Mouse (Mus musculus) CH12.LX (cell line): ENCODE measurements around the gene Elk3. TPM values are rescaled to one million over a fixed set of nuclear protein-coding genes. Genes with fewer than 3 reads are reported as not detected.

ENCODE experiments used
- DNase-seq: peaks from one replicate; pipeline ENCODE4 v3.0.0-alpha.2; 2013; ENCODE audit errors: extremely low read depth
- H3K27ac ChIP-seq: 2 replicates; pipeline ENCODE4 v1.5.1; 2012; ENCODE audit warnings: low read depth, mild to moderate bottlenecking, control low read depth, moderate library complexity; ENCODE audit not compliant: insufficient read depth
- H3K27me3 ChIP-seq: replicated peaks from 2 replicates; pipeline ENCODE3; 2012; ENCODE audit warnings: inconsistent platforms
- H3K36me3 ChIP-seq, 2 experiments: replicated peaks in 1 of 2; 2 replicates each; pipeline versions ENCODE3 to v1.6.1; 2012; ENCODE audit warnings: inconsistent platforms in 1 of 2, low read length in 1 of 2, mild to moderate bottlenecking in 1 of 2, mixed read lengths in 1 of 2, moderate library complexity in 1 of 2; ENCODE audit not compliant: control insufficient read depth in 1 of 2, insufficient read depth in 1 of 2
- H3K4me1 ChIP-seq, 2 experiments: 2 replicates each; pipeline ENCODE4 v1.6.1; 2012; ENCODE audit warnings: inconsistent platforms in 1 of 2, moderate library complexity in 1 of 2; ENCODE audit not compliant: insufficient read depth in 2 of 2, control insufficient read depth in 1 of 2
- H3K4me2 ChIP-seq: 2 replicates; pipeline ENCODE4 v1.6.1; 2012; ENCODE audit warnings: low read depth, mild to moderate bottlenecking, control low read depth; ENCODE audit not compliant: poor library complexity, insufficient read depth, severe bottlenecking
- H3K4me3 ChIP-seq, 3 experiments: fragments of 150-350 bp in 1 of 3; sonication (generic) in 1 of 3; replicated peaks in 1 of 3; 2 replicates each; pipeline versions ENCODE3 to v1.5.1; 2011 to 2012; ENCODE audit warnings: low read depth in 2 of 3, low read length in 2 of 3, mild to moderate bottlenecking in 2 of 3, moderate library complexity in 2 of 3, control low read depth in 1 of 3, improper control_type of control experiment in 1 of 3, inconsistent platforms in 1 of 3, mixed read lengths in 1 of 3; ENCODE audit not compliant: poor library complexity in 1 of 3
- H3K79me2 ChIP-seq: replicated peaks from 2 replicates; pipeline ENCODE4 v1.6.1; 2012; ENCODE audit warnings: mild to moderate bottlenecking, moderate library complexity; ENCODE audit not compliant: control insufficient read depth, poor library complexity, insufficient read depth, severe bottlenecking; ENCODE audit errors: extremely low read depth
- H3K9ac ChIP-seq: 2 replicates; pipeline ENCODE4 v1.6.1; 2012; ENCODE audit warnings: low read depth, mild to moderate bottlenecking, control low read depth, moderate library complexity; ENCODE audit not compliant: insufficient read depth
- H3K9me3 ChIP-seq: replicated peaks from 2 replicates; pipeline ENCODE3; 2012; ENCODE audit warnings: low read length, inconsistent platforms, mixed read lengths
- CHD1 ChIP-seq: IDR thresholded peaks from 2 replicates; pipeline ENCODE4 v1.6.1; 2012; ENCODE audit warnings: low read depth, low read length, improper control_type of control experiment, inconsistent platforms
- CTCF ChIP-seq, 2 experiments: IDR thresholded peaks in 1 of 2; conservative IDR thresholded peaks in 1 of 2; 2 replicates each; pipeline ENCODE4 v1.5.1; 2011 to 2012; ENCODE audit warnings: low read depth in 2 of 2, low read length in 2 of 2, improper control_type of control experiment in 1 of 2, inconsistent platforms in 1 of 2, mild to moderate bottlenecking in 1 of 2, moderate library complexity in 1 of 2
- EP300 ChIP-seq: IDR thresholded peaks from 2 replicates; pipeline ENCODE4 v1.6.1; 2011; ENCODE audit warnings: low read length, improper control_type of control experiment
- ETS1 ChIP-seq: conservative IDR thresholded peaks from 2 replicates; pipeline ENCODE4 v1.6.1; 2012; ENCODE audit warnings: low read depth, mild to moderate bottlenecking, inconsistent platforms, low read length, improper control_type of control experiment, moderate library complexity
- GABPA ChIP-seq: IDR thresholded peaks from 2 replicates; pipeline ENCODE4 v1.6.1; 2012; ENCODE audit warnings: low read depth, low read length, improper control_type of control experiment, inconsistent platforms; ENCODE audit not compliant: insufficient replicate concordance
- HCFC1 ChIP-seq: IDR thresholded peaks from 2 replicates; pipeline ENCODE4 v1.6.1; 2012; ENCODE audit warnings: low read depth, mild to moderate bottlenecking, inconsistent platforms, low read length, improper control_type of control experiment
- JUN ChIP-seq: IDR thresholded peaks from 2 replicates; pipeline ENCODE4 v1.6.1; 2011; ENCODE audit warnings: low read depth, mild to moderate bottlenecking, low read length, improper control_type of control experiment, moderate library complexity; ENCODE audit not compliant: insufficient read depth
- JUND ChIP-seq: conservative IDR thresholded peaks from 2 replicates; pipeline ENCODE4 v1.6.1; 2011; ENCODE audit warnings: low read depth, low read length, improper control_type of control experiment
- MAX ChIP-seq: IDR thresholded peaks from 2 replicates; pipeline ENCODE4 v1.6.1; 2011; ENCODE audit warnings: low read length, improper control_type of control experiment
- MAZ ChIP-seq: IDR thresholded peaks from 2 replicates; pipeline ENCODE4 v1.6.1; 2012; ENCODE audit warnings: low read depth, mild to moderate bottlenecking, inconsistent platforms, low read length, improper control_type of control experiment, moderate library complexity
- MXI1 ChIP-seq: IDR thresholded peaks from 2 replicates; pipeline ENCODE4 v1.6.1; 2011; ENCODE audit warnings: mild to moderate bottlenecking, low read depth, low read length, improper control_type of control experiment
- MYC ChIP-seq: IDR thresholded peaks from 2 replicates; pipeline ENCODE4 v1.6.1; 2011; ENCODE audit warnings: low read depth, mild to moderate bottlenecking, improper control_type of control experiment, low read length
- NELFE ChIP-seq: IDR thresholded peaks from 2 replicates; pipeline ENCODE4 v1.6.1; 2011; ENCODE audit warnings: low read depth, low read length, improper control_type of control experiment
- PAX5 ChIP-seq: IDR thresholded peaks from 2 replicates; pipeline ENCODE4 v1.6.1; 2012; ENCODE audit warnings: low read length, inconsistent platforms, mixed read lengths
- RAD21 ChIP-seq: IDR thresholded peaks from 2 replicates; pipeline ENCODE4 v1.6.1; 2011; ENCODE audit warnings: low read depth, mild to moderate bottlenecking, low read length, improper control_type of control experiment, moderate library complexity
- RCOR1 ChIP-seq: conservative IDR thresholded peaks from 2 replicates; pipeline ENCODE4 v1.6.1; 2012; ENCODE audit warnings: low read depth, mild to moderate bottlenecking, inconsistent platforms, low read length, improper control_type of control experiment
- TBP ChIP-seq: conservative IDR thresholded peaks from 2 replicates; pipeline ENCODE4 v1.6.1; 2011; ENCODE audit warnings: low read depth, low read length, improper control_type of control experiment
- TCF12 ChIP-seq: IDR thresholded peaks from 2 replicates; pipeline ENCODE4 v1.6.1; 2014; ENCODE audit warnings: low read depth, mild to moderate bottlenecking, inconsistent platforms, low read length, improper control_type of control experiment
- UBTF ChIP-seq: IDR thresholded peaks from 2 replicates; pipeline ENCODE4 v1.6.1; 2012; ENCODE audit warnings: low read depth, mild to moderate bottlenecking, inconsistent platforms, low read length, improper control_type of control experiment, moderate library complexity
- USF2 ChIP-seq: conservative IDR thresholded peaks from 2 replicates; pipeline ENCODE4 v1.6.1; 2011; ENCODE audit warnings: low read depth, low read length, improper control_type of control experiment
- ZC3H11A ChIP-seq: IDR thresholded peaks from 2 replicates; pipeline ENCODE4 v1.6.1; 2012; ENCODE audit warnings: low read depth, mild to moderate bottlenecking, inconsistent platforms, low read length, improper control_type of control experiment
- ZMIZ1 ChIP-seq: IDR thresholded peaks from 2 replicates; pipeline ENCODE4 v1.6.1; 2012; ENCODE audit warnings: low read depth, mild to moderate bottlenecking, inconsistent platforms, low read length, improper control_type of control experiment
- dilution Hi-C: fragments of 300-500 bp; cut with MboI; formaldehyde crosslinking; loops from 2 replicates; pipeline ENCODE4 v1.14.3; 2020; ENCODE audit warnings: low sequenced_read_pairs; ENCODE audit not compliant: extremely low pct_unique_long_range_greater_than_20kb, extremely low pct_ligation_motif_present
- in situ Hi-C: fragments of 300-500 bp; cut with MboI; formaldehyde crosslinking; loops from 3 replicates; pipeline ENCODE4 v1.14.3; 2019; ENCODE audit warnings: low sequenced_read_pairs, low pct_ligation_motif_present, low pct_unique_long_range_greater_than_20kb, mixed read lengths
- polyA plus RNA-seq: library from polyadenylated mRNA; unstranded; fragments of >175 nt; gene quantifications from 2 replicates; pipeline ENCODE4 v1.2.1, GENCODE M21; 2012; ENCODE audit warnings: low read depth; ENCODE audit not compliant: insufficient read length
- total RNA-seq, 2 experiments: library from RNA; depleted of rRNA; stranded (reverse); fragments of 300-350 nt in 1 of 2; fragments of >200 nt in 1 of 2; gene quantifications; 2 replicates each; pipeline ENCODE4 v1.2.3; 2012 to 2014

Gene Elk3
- total and polyA plus RNA-seq, 3 experiments: 20.1 to 37.0 (median 25.8) TPM

- in situ Hi-C loops: no loop called here
- H3K9ac ChIP-seq: no peak overlapping the region
- dilution Hi-C loops: no loop called here
- no peak for DNase-seq
- H3K4me1 ChIP-seq: peaks cover 0 to 31% of the 10 kb centered on the region in 2 experiments; a peak in 3 of 4 replicates
- peaks cover 4% of the 10 kb centered on the region for H3K79me2 ChIP-seq
- peaks cover 49 to 84% of the 10 kb centered on the region in 2 experiments for H3K36me3 ChIP-seq
- H3K4me3 ChIP-seq: no peak overlapping the region
- TF ChIP-seq USF2 (no peak), ZC3H11A (no peak), CTCF (conservative IDR thresholded peaks at IDR 0.05 in 1 of 2, IDR thresholded peaks at IDR 0.05 in 1 of 2; ENCODE audit: low read depth in 2 of 2, low read length in 2 of 2) (no peak), GABPA (no peak), NELFE (no peak), RAD21 (no peak), PAX5 (no peak), ZMIZ1 (no peak), TBP (no peak), MAX (no peak), EP300 (no peak), MYC (no peak), RCOR1 (no peak), HCFC1 (no peak), MAZ (no peak), TCF12 (no peak), CHD1 (no peak)
- H3K27ac ChIP-seq: no peak overlapping the region
- no peaks in the 10 kb centered on the region for H3K27me3 ChIP-seq
- no peaks in the 10 kb centered on the region for H3K9me3 ChIP-seq
- H3K4me2 ChIP-seq: no peak overlapping the region
These were observed 57.8 kb downstream of the Elk3 start for GRCm38 (mm10) chr10:93253156-93253555.

DNA sequence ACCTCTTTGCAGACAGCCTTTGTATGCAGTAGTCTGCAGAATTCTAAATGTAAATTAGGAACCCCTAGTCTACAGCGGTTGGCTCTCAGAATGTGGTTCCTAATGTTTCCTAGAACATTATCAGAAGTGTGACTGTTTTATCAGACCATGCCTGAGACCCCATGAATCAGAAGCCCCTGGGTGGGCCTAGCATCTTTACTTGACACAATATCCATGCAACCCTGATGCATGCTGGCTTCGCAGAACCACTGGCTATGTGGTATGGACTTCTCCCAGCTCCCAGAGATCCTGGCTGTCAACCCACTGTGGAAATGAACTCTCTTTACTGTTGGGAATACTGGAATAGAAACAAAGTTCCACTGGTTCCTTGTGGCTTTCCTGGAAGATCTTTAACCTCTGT is 58.3 kb downstream of the Elk3 start:
- H3K79me2 ChIP-seq: peaks cover 4% of the 10 kb centered on the region
- H3K27me3 ChIP-seq: no peaks in the 10 kb centered on the region
- H3K36me3 ChIP-seq: peaks cover 46 to 85% of the 10 kb centered on the region in 2 experiments
- DNase-seq: no peak
- no peak overlapping the region for H3K4me3 ChIP-seq
- H3K9me3 ChIP-seq: no peaks in the 10 kb centered on the region
- dilution Hi-C loops (no loop called here), in situ Hi-C loops (no loop called here)
- TF ChIP-seq RAD21 (no peak), MXI1 (no peak), GABPA (no peak), ETS1 (no peak), RCOR1 (no peak), JUND (no peak), TBP (no peak), CHD1 (no peak), JUN (no peak), UBTF (no peak)
- no peak overlapping the region for H3K4me2 ChIP-seq
- no peak overlapping the region for H3K27ac ChIP-seq
- H3K4me1 ChIP-seq: peaks cover 0 to 28% of the 10 kb centered on the region in 2 experiments; a peak in 3 of 4 replicates
- H3K9ac ChIP-seq: no peak overlapping the region
